In genomic region chr12:110499225-110499992, GRCm38 (mm10) we compare ENCODE assay signal across 8 mouse cellular contexts. TPM values are rescaled to one million over a fixed set of nuclear protein-coding genes. Genes with fewer than 3 reads are reported as not detected.
DNase-seq lines count a peak whose midpoint lies in the region; ATAC-seq lines count a peak whose summit lies in the region.

No protein-coding gene starts in this region.

- H3K4me1 ChIP-seq in hindbrain, embryonic 13.5 days (replicated peaks), result peaks cover 43% of the 10 kb centered on the region
- peaks cover 14% of the 10 kb centered on the region for H3K4me1 ChIP-seq in hindbrain, embryonic 14.5 days (replicated peaks; ENCODE audit: control insufficient read depth, insufficient read depth, low read length)

- no peak for ATAC-seq in hindbrain, embryonic 13.5 days (ENCODE audit: low FRiP score)
- no peak for ATAC-seq in hindbrain, embryonic 14.5 days (ENCODE audit: low FRiP score)
- ATAC-seq in granulocyte monocyte progenitor cell, adult 5-6 weeks (replicated peaks; ENCODE audit: poor library complexity, severe bottlenecking), result peak; percentile 70

- no peaks in the 10 kb centered on the region for H3K36me3 ChIP-seq in hindbrain, embryonic 13.5 days
- no peaks in the 10 kb centered on the region for H3K36me3 ChIP-seq in hindbrain, embryonic 14.5 days (replicated peaks; ENCODE audit: control insufficient read depth, insufficient read depth)

- H3K27ac ChIP-seq in hindbrain, embryonic 13.5 days, result 0 out of 2 replicates have a peak overlapping the region, but pooled peaks have one; percentile 53
- no peak overlapping the region for H3K27ac ChIP-seq in hindbrain, embryonic 14.5 days

- H3K9me3 ChIP-seq in hindbrain, embryonic 13.5 days, result no peaks in the 10 kb centered on the region
- no peaks in the 10 kb centered on the region for H3K9me3 ChIP-seq in hindbrain, embryonic 14.5 days (ENCODE audit: control insufficient read depth, low read length)

- H3K4me3 ChIP-seq in hindbrain, embryonic 13.5 days, result no peak overlapping the region
- no peak overlapping the region for H3K4me3 ChIP-seq in hindbrain, embryonic 14.5 days (replicated peaks; ENCODE audit: low read length)

- no peak overlapping the region for H3K4me2 ChIP-seq in hindbrain, embryonic 13.5 days
- H3K4me2 ChIP-seq in hindbrain, embryonic 14.5 days (replicated peaks), result no peak overlapping the region

- no peak for DNase-seq in hindbrain, embryonic 14.5 days (ENCODE audit: low spot score)
- DNase-seq in kidney, adult 8-10 months, result peak; percentile 46 to 48
- peak; percentile 77 for DNase-seq in lung, postnatal 10 days
- no peak for DNase-seq in embryo, embryonic 11 days
- no peak for DNase-seq in testis, postnatal 14 days (ENCODE audit: low spot score)
- no peak for DNase-seq in cerebellum, postnatal 10 days

- 70% methylated on average over 14 of the region's 14 CpGs for WGBS in hindbrain, embryonic 13.5 days
- 69% methylated on average over 14 of the region's 14 CpGs for WGBS in hindbrain, embryonic 14.5 days

- H3K9ac ChIP-seq in hindbrain, embryonic 13.5 days, result no peak overlapping the region
- no peak overlapping the region for H3K9ac ChIP-seq in hindbrain, embryonic 14.5 days

- H3K27me3 ChIP-seq in hindbrain, embryonic 13.5 days, result no peaks in the 10 kb centered on the region
- H3K27me3 ChIP-seq in hindbrain, embryonic 14.5 days (ENCODE audit: control insufficient read depth, insufficient read depth, low read length), result no peaks in the 10 kb centered on the region

RNA-seq across cellular contexts. Expression of gene Ppp2r5c, which starts 52.5 kb away (rescaled TPM):
- polyA plus RNA-seq in hindbrain, embryonic 13.5 days (2015; fragmentation: Nextera tagmentation; extraction: Ambion mirVana), result 142 and 144 TPM in 2 replicates
- polyA plus RNA-seq in hindbrain, embryonic 14.5 days (2014; fragmentation: Nextera tagmentation; extraction: Ambion mirVana), result 163 TPM in 2 replicates
- 106 and 113 TPM in 2 replicates for total RNA-seq in granulocyte monocyte progenitor cell, adult 5-6 weeks (2014; fragmentation: Nextera tagmentation)
- 183 and 215 TPM in 2 replicates for total RNA-seq in granulocyte monocyte progenitor cell, adult 5-6 weeks (2017)

Comparison
In these comparisons a context has a peak if more than half of its experiments do, and no peak if none do; other contexts are left out.
1. DNase-seq: peak in kidney, adult 8-10 months (2 of 2) and lung, postnatal 10 days (single experiment); none in hindbrain, embryonic 14.5 days (single experiment), embryo, embryonic 11 days (single experiment), testis, postnatal 14 days (single experiment) and cerebellum, postnatal 10 days (0 of 2).